Mouse (Mus musculus): Measurements from ENCODE around the gene Ptpn1. TPM values are rescaled to one million over a fixed set of nuclear protein-coding genes. Genes with fewer than 3 reads are reported as not detected.
A peak's percentile ranks its signal among the peaks of the same experiment; 100 is the strongest.

Gene Ptpn1
- total and polyA plus RNA-seq, 2 experiments, result 6.5 to 20.2 TPM

- H3K36me3 ChIP-seq (ENCODE audit: control insufficient read depth, insufficient read depth, low read length), result peaks cover 2% of the 10 kb centered on the region; the same call in 1 of the 2 replicates
- no peak overlapping the region for H3K4me3 ChIP-seq (ENCODE audit: insufficient read depth, low read depth, low read length)
- DNase-seq (ENCODE audit: extremely low read depth, low read depth, low spot score), result no peak
- H3K79me2 ChIP-seq (ENCODE audit: control insufficient read depth, insufficient read depth, low read length), result no peaks in the 10 kb centered on the region
- H3K9ac ChIP-seq (ENCODE audit: low read depth, low read length), result no peak overlapping the region
- H3K27me3 ChIP-seq (ENCODE audit: control insufficient read depth, insufficient read depth, low read length), result no peaks in the 10 kb centered on the region
- TF ChIP-seq POLR2A (IDR thresholded peaks at IDR 0.05; ENCODE audit: extremely low read depth, insufficient read depth, low read length) (no peak), CTCF (IDR thresholded peaks at IDR 0.05; ENCODE audit: low read depth, low read length) (no peak)
- no peaks in the 10 kb centered on the region; the same call in 1 of the 2 replicates for H3K4me1 ChIP-seq (ENCODE audit: control insufficient read depth, insufficient read depth, low read length)
- H3K27ac ChIP-seq (replicated peaks; ENCODE audit: insufficient read depth, low read depth, low read length), result no peak overlapping the region
- WGBS, result 35% methylated on average over 5 of the region's 5 CpGs
Observed at GRCm38 (mm10) chr2:167972146-167972545, 40.3 kb downstream of the Ptpn1 start.

DNA sequence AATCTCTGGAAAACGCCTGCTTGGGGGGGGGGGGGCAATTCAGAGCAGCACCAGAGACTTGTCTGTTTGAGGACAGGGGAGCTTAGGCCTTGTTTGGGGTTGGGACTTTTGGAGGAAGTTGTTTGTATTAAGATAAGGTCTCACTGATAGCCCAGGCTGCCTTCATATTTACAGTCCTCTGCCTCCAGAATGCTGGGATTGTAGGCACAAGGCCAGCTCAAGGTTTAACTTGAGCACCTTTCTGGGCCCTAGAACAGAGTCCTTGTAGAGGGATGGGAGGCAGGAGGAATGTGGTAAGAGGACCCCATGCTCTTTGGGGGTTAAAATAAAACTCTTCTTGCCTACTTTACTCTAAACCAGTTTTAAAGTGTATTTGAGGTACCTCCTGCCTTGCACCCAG is 41.0 kb downstream of the Ptpn1 start:
- H3K4me1 ChIP-seq (ENCODE audit: control insufficient read depth, insufficient read depth, low read length), result no peaks in the 10 kb centered on the region; the same call in 1 of the 2 replicates
- H3K4me3 ChIP-seq (ENCODE audit: insufficient read depth, low read depth, low read length), result no peak overlapping the region
- DNase-seq (ENCODE audit: extremely low read depth, low read depth, low spot score), result no peak
- no peaks in the 10 kb centered on the region for H3K79me2 ChIP-seq (ENCODE audit: control insufficient read depth, insufficient read depth, low read length)
- no peak overlapping the region for H3K9ac ChIP-seq (ENCODE audit: low read depth, low read length)
- no peaks in the 10 kb centered on the region for H3K27me3 ChIP-seq (ENCODE audit: control insufficient read depth, insufficient read depth, low read length)
- H3K36me3 ChIP-seq (ENCODE audit: control insufficient read depth, insufficient read depth, low read length), result peaks cover 2% of the 10 kb centered on the region; the same call in 1 of the 2 replicates
- WGBS, result 50% methylated on average over 1 of the region's 1 CpGs
- no peak overlapping the region for H3K27ac ChIP-seq (replicated peaks; ENCODE audit: insufficient read depth, low read depth, low read length)
- TF ChIP-seq POLR2A (IDR thresholded peaks at IDR 0.05; ENCODE audit: extremely low read depth, insufficient read depth, low read length) (no peak), CTCF (IDR thresholded peaks at IDR 0.05; ENCODE audit: low read depth, low read length) (no peak)

GRCm38 (mm10) chr2:167975746-167976145 is 43.9 kb downstream of the Ptpn1 start:
- 82% methylated on average over 12 of the region's 12 CpGs for WGBS
- TF ChIP-seq POLR2A (IDR thresholded peaks at IDR 0.05; ENCODE audit: extremely low read depth, insufficient read depth, low read length), result no peak
- H3K36me3 ChIP-seq (ENCODE audit: control insufficient read depth, insufficient read depth, low read length), result peaks cover 2% of the 10 kb centered on the region; the same call in 1 of the 2 replicates

GRCm38 (mm10) chr2:167978271-167978670 is 46.4 kb downstream of the Ptpn1 start:
- Histone ChIP-seq H3K9ac (ENCODE audit: low read depth, low read length) (no peak overlapping the region), H3K79me2 (ENCODE audit: control insufficient read depth, insufficient read depth, low read length) (no peaks in the 10 kb centered on the region), H3K4me3 (ENCODE audit: insufficient read depth, low read depth, low read length) (no peak overlapping the region), H3K36me3 (ENCODE audit: control insufficient read depth, insufficient read depth, low read length) (0 out of 2 replicates have a peak, but pooled peaks cover 2% of the 10 kb centered on the region), H3K27me3 (ENCODE audit: control insufficient read depth, insufficient read depth, low read length) (no peaks in the 10 kb centered on the region), H3K27ac (replicated peaks; ENCODE audit: insufficient read depth, low read depth, low read length) (no peak overlapping the region), H3K4me1 (ENCODE audit: control insufficient read depth, insufficient read depth, low read length) (peaks cover 9% of the 10 kb centered on the region)
- DNase-seq (ENCODE audit: extremely low read depth, low read depth, low spot score), result no peak
- TF ChIP-seq POLR2A (IDR thresholded peaks at IDR 0.05; ENCODE audit: extremely low read depth, insufficient read depth, low read length), result no peak
- TF ChIP-seq CTCF (IDR thresholded peaks at IDR 0.05; ENCODE audit: low read depth, low read length), result no peak
- 93% methylated on average over 10 of the region's 10 CpGs for WGBS

More at GRCm38 (mm10) chr2:167975746-167976145, 43.9 kb downstream of the Ptpn1 start:
- no peak overlapping the region for H3K27ac ChIP-seq (replicated peaks; ENCODE audit: insufficient read depth, low read depth, low read length)
- no peaks in the 10 kb centered on the region; the same call in 1 of the 2 replicates for H3K4me1 ChIP-seq (ENCODE audit: control insufficient read depth, insufficient read depth, low read length)
- DNase-seq (ENCODE audit: extremely low read depth, low read depth, low spot score), result no peak
- no peak overlapping the region for H3K4me3 ChIP-seq (ENCODE audit: insufficient read depth, low read depth, low read length)
- H3K27me3 ChIP-seq (ENCODE audit: control insufficient read depth, insufficient read depth, low read length), result no peaks in the 10 kb centered on the region
- H3K79me2 ChIP-seq (ENCODE audit: control insufficient read depth, insufficient read depth, low read length), result no peaks in the 10 kb centered on the region
- H3K9ac ChIP-seq (ENCODE audit: low read depth, low read length), result no peak overlapping the region

GRCm38 (mm10) chr2:167980391-167980790 is 48.5 kb downstream of the Ptpn1 start:
- WGBS, result 90% methylated on average over 10 of the region's 10 CpGs
- no peak for DNase-seq (ENCODE audit: extremely low read depth, low read depth, low spot score)

GRCm38 (mm10) chr2:167982646-167983045 is 50.8 kb downstream of the Ptpn1 start:
- 13% methylated on average over 9 of the region's 9 CpGs for WGBS
- Histone ChIP-seq H3K79me2 (ENCODE audit: control insufficient read depth, insufficient read depth, low read length) (no peaks in the 10 kb centered on the region), H3K27ac (replicated peaks; ENCODE audit: insufficient read depth, low read depth, low read length) (no peak overlapping the region), H3K4me3 (ENCODE audit: insufficient read depth, low read depth, low read length) (no peak overlapping the region), H3K4me1 (ENCODE audit: control insufficient read depth, insufficient read depth, low read length) (peaks cover 9% of the 10 kb centered on the region), H3K9ac (ENCODE audit: low read depth, low read length) (no peak overlapping the region), H3K36me3 (ENCODE audit: control insufficient read depth, insufficient read depth, low read length) (no peaks in the 10 kb centered on the region), H3K27me3 (ENCODE audit: control insufficient read depth, insufficient read depth, low read length) (no peaks in the 10 kb centered on the region)
- TF ChIP-seq POLR2A (IDR thresholded peaks at IDR 0.05; ENCODE audit: extremely low read depth, insufficient read depth, low read length) (no peak), CTCF (IDR thresholded peaks at IDR 0.05; ENCODE audit: low read depth, low read length) (peak; percentile 88)
- DNase-seq (ENCODE audit: extremely low read depth, low read depth, low spot score), result peak; percentile 90

More at GRCm38 (mm10) chr2:167980391-167980790, 48.5 kb downstream of the Ptpn1 start:
- Histone ChIP-seq H3K79me2 (ENCODE audit: control insufficient read depth, insufficient read depth, low read length) (no peaks in the 10 kb centered on the region), H3K4me1 (ENCODE audit: control insufficient read depth, insufficient read depth, low read length) (peaks cover 9% of the 10 kb centered on the region), H3K27ac (replicated peaks; ENCODE audit: insufficient read depth, low read depth, low read length) (no peak overlapping the region), H3K4me3 (ENCODE audit: insufficient read depth, low read depth, low read length) (no peak overlapping the region), H3K27me3 (ENCODE audit: control insufficient read depth, insufficient read depth, low read length) (no peaks in the 10 kb centered on the region), H3K9ac (ENCODE audit: low read depth, low read length) (no peak overlapping the region), H3K36me3 (ENCODE audit: control insufficient read depth, insufficient read depth, low read length) (0 out of 2 replicates have a peak, but pooled peaks cover 2% of the 10 kb centered on the region)
- TF ChIP-seq POLR2A (IDR thresholded peaks at IDR 0.05; ENCODE audit: extremely low read depth, insufficient read depth, low read length) (no peak), CTCF (IDR thresholded peaks at IDR 0.05; ENCODE audit: low read depth, low read length) (no peak)

All from liver, adult 2 months (tissue).